Mouse (Mus musculus): ENCODE results near the gene Slc13a2. TPM values are rescaled to one million over a fixed set of nuclear protein-coding genes. Genes with fewer than 3 reads are reported as not detected.

Slc13a2 gene
- polyA plus RNA-seq, 1 experiment from 2014 or later = not detected

GRCm38 (mm10) chr11:78360125-78360788, 61.8 kb downstream of the Slc13a2 start:
- Histone ChIP-seq H3K4me3 (ENCODE audit: low read depth, low read length) (peak overlapping the region; percentile 21), H3K36me3 (ENCODE audit: control insufficient read depth, insufficient read depth, low read length) (no peaks in the 10 kb centered on the region), H3K27me3 (ENCODE audit: control insufficient read depth, insufficient read depth, low read length) (no peaks in the 10 kb centered on the region), H3K4me1 (replicated peaks; ENCODE audit: control insufficient read depth, insufficient read depth, low read length) (no peaks in the 10 kb centered on the region), H3K9ac (ENCODE audit: low read depth, low read length) (no peak overlapping the region), H3K27ac (ENCODE audit: low read depth, low read length) (no peak overlapping the region), H3K9me3 (ENCODE audit: control insufficient read depth, low read length) (no peaks in the 10 kb centered on the region), H3K4me2 (replicated peaks; ENCODE audit: low read depth, low read length) (peak overlapping the region; percentile 34; the same call in 1 of the 2 replicates)
- DNase-seq (ENCODE audit: low spot score) (peak; percentile 85), ATAC-seq (ENCODE audit: low FRiP score) (peak; percentile 68; the same call in 1 of the 2 replicates)
- WGBS = 15% methylated on average over 13 of the region's 13 CpGs

GRCm38 (mm10) chr11:78358330-78359007, 63.5 kb downstream of the Slc13a2 start:
- Histone ChIP-seq H3K4me3 (ENCODE audit: low read depth, low read length) (no peak overlapping the region), H3K9me3 (ENCODE audit: control insufficient read depth, low read length) (no peaks in the 10 kb centered on the region), H3K4me1 (replicated peaks; ENCODE audit: control insufficient read depth, insufficient read depth, low read length) (no peaks in the 10 kb centered on the region), H3K36me3 (ENCODE audit: control insufficient read depth, insufficient read depth, low read length) (no peaks in the 10 kb centered on the region), H3K27ac (ENCODE audit: low read depth, low read length) (no peak overlapping the region), H3K4me2 (replicated peaks; ENCODE audit: low read depth, low read length) (no peak overlapping the region), H3K9ac (ENCODE audit: low read depth, low read length) (no peak overlapping the region), H3K27me3 (ENCODE audit: control insufficient read depth, insufficient read depth, low read length) (no peaks in the 10 kb centered on the region)
- DNase-seq (ENCODE audit: low spot score) (peak; percentile 62), ATAC-seq (ENCODE audit: low FRiP score) (no peak)
- 13% methylated on average over 22 of the region's 22 CpGs for WGBS

- Histone ChIP-seq H3K4me1 (replicated peaks; ENCODE audit: control insufficient read depth, insufficient read depth, low read length) (no peaks in the 10 kb centered on the region), H3K9me3 (ENCODE audit: control insufficient read depth, low read length) (no peaks in the 10 kb centered on the region), H3K4me3 (ENCODE audit: low read depth, low read length) (no peak overlapping the region), H3K36me3 (ENCODE audit: control insufficient read depth, insufficient read depth, low read length) (no peaks in the 10 kb centered on the region), H3K27ac (ENCODE audit: low read depth, low read length) (no peak overlapping the region), H3K27me3 (ENCODE audit: control insufficient read depth, insufficient read depth, low read length) (no peaks in the 10 kb centered on the region), H3K4me2 (replicated peaks; ENCODE audit: low read depth, low read length) (no peak overlapping the region), H3K9ac (ENCODE audit: low read depth, low read length) (no peak overlapping the region)
- peak; percentile 88 for DNase-seq (ENCODE audit: low spot score)
- 32% methylated on average over 4 of the region's 4 CpGs for WGBS
- ATAC-seq (ENCODE audit: low FRiP score) = no peak
These were observed 66.4 kb downstream of the Slc13a2 start for GRCm38 (mm10) chr11:78355471-78356238.

GRCm38 (mm10) chr11:78354905-78355304, 67.1 kb downstream of the Slc13a2 start:
- Histone ChIP-seq H3K9ac (ENCODE audit: low read depth, low read length) (no peak overlapping the region), H3K27me3 (ENCODE audit: control insufficient read depth, insufficient read depth, low read length) (no peaks in the 10 kb centered on the region), H3K9me3 (ENCODE audit: control insufficient read depth, low read length) (no peaks in the 10 kb centered on the region), H3K36me3 (ENCODE audit: control insufficient read depth, insufficient read depth, low read length) (no peaks in the 10 kb centered on the region), H3K4me2 (replicated peaks; ENCODE audit: low read depth, low read length) (no peak overlapping the region), H3K27ac (ENCODE audit: low read depth, low read length) (no peak overlapping the region), H3K4me1 (replicated peaks; ENCODE audit: control insufficient read depth, insufficient read depth, low read length) (no peaks in the 10 kb centered on the region), H3K4me3 (ENCODE audit: low read depth, low read length) (no peak overlapping the region)
- no peak for ATAC-seq (ENCODE audit: low FRiP score)
- 88% methylated on average over 6 of the region's 6 CpGs for WGBS
- DNase-seq (ENCODE audit: low spot score) = no peak

GRCm38 (mm10) chr11:78353081-78353480, 68.9 kb downstream of the Slc13a2 start:
- Histone ChIP-seq H3K36me3 (ENCODE audit: control insufficient read depth, insufficient read depth, low read length) (no peaks in the 10 kb centered on the region), H3K4me1 (replicated peaks; ENCODE audit: control insufficient read depth, insufficient read depth, low read length) (no peaks in the 10 kb centered on the region), H3K4me3 (ENCODE audit: low read depth, low read length) (no peak overlapping the region), H3K4me2 (replicated peaks; ENCODE audit: low read depth, low read length) (no peak overlapping the region), H3K27ac (ENCODE audit: low read depth, low read length) (no peak overlapping the region), H3K9me3 (ENCODE audit: control insufficient read depth, low read length) (no peaks in the 10 kb centered on the region), H3K9ac (ENCODE audit: low read depth, low read length) (no peak overlapping the region), H3K27me3 (ENCODE audit: control insufficient read depth, insufficient read depth, low read length) (no peaks in the 10 kb centered on the region)
- DNase-seq (ENCODE audit: low spot score) (no peak), ATAC-seq (ENCODE audit: low FRiP score) (no peak)
- WGBS = 91% methylated on average over 1 of the region's 1 CpGs

GRCm38 (mm10) chr11:78349441-78350358, 72.3 kb downstream of the Slc13a2 start:
- H3K4me3 ChIP-seq (ENCODE audit: low read depth, low read length) = no peak overlapping the region
- H3K36me3 ChIP-seq (ENCODE audit: control insufficient read depth, insufficient read depth, low read length) = no peaks in the 10 kb centered on the region
- no peak overlapping the region for H3K27ac ChIP-seq (ENCODE audit: low read depth, low read length)
- no peaks in the 10 kb centered on the region for H3K9me3 ChIP-seq (ENCODE audit: control insufficient read depth, low read length)
- no peaks in the 10 kb centered on the region for H3K27me3 ChIP-seq (ENCODE audit: control insufficient read depth, insufficient read depth, low read length)
- 86% methylated on average over 4 of the region's 4 CpGs for WGBS
- no peak overlapping the region for H3K9ac ChIP-seq (ENCODE audit: low read depth, low read length)
- no peak overlapping the region for H3K4me2 ChIP-seq (replicated peaks; ENCODE audit: low read depth, low read length)
- no peak for DNase-seq (ENCODE audit: low spot score)
- peaks cover 3% of the 10 kb centered on the region; the same call in 1 of the 2 replicates for H3K4me1 ChIP-seq (replicated peaks; ENCODE audit: control insufficient read depth, insufficient read depth, low read length)
- ATAC-seq (ENCODE audit: low FRiP score) = no peak

- WGBS = 31% methylated on average over 7 of the region's 7 CpGs
- H3K9ac ChIP-seq (ENCODE audit: low read depth, low read length) = no peak overlapping the region
- H3K9me3 ChIP-seq (ENCODE audit: control insufficient read depth, low read length) = no peaks in the 10 kb centered on the region
- no peaks in the 10 kb centered on the region for H3K36me3 ChIP-seq (ENCODE audit: control insufficient read depth, insufficient read depth, low read length)
- DNase-seq (ENCODE audit: low spot score) (no peak), ATAC-seq (ENCODE audit: low FRiP score) (no peak)
- H3K4me1 ChIP-seq (replicated peaks; ENCODE audit: control insufficient read depth, insufficient read depth, low read length) = peaks cover 4% of the 10 kb centered on the region; the same call in 1 of the 2 replicates
- no peak overlapping the region for H3K4me3 ChIP-seq (ENCODE audit: low read depth, low read length)
- no peaks in the 10 kb centered on the region for H3K27me3 ChIP-seq (ENCODE audit: control insufficient read depth, insufficient read depth, low read length)
- H3K27ac ChIP-seq (ENCODE audit: low read depth, low read length) = no peak overlapping the region
- H3K4me2 ChIP-seq (replicated peaks; ENCODE audit: low read depth, low read length) = no peak overlapping the region
These were observed 73.5 kb downstream of the Slc13a2 start for GRCm38 (mm10) chr11:78348474-78348873.

GRCm38 (mm10) chr11:78347908-78348307, 74.1 kb downstream of the Slc13a2 start:
- peaks cover 4% of the 10 kb centered on the region; the same call in 1 of the 2 replicates for H3K4me1 ChIP-seq (replicated peaks; ENCODE audit: control insufficient read depth, insufficient read depth, low read length)
- ATAC-seq (ENCODE audit: low FRiP score) = no peak
- H3K4me2 ChIP-seq (replicated peaks; ENCODE audit: low read depth, low read length) = no peak overlapping the region
- no peaks in the 10 kb centered on the region for H3K36me3 ChIP-seq (ENCODE audit: control insufficient read depth, insufficient read depth, low read length)
- H3K4me3 ChIP-seq (ENCODE audit: low read depth, low read length) = no peak overlapping the region
- no peaks in the 10 kb centered on the region for H3K27me3 ChIP-seq (ENCODE audit: control insufficient read depth, insufficient read depth, low read length)
- 69% methylated on average over 9 of the region's 9 CpGs for WGBS
- DNase-seq (ENCODE audit: low spot score) = no peak
- H3K9ac ChIP-seq (ENCODE audit: low read depth, low read length) = no peak overlapping the region
- no peak overlapping the region for H3K27ac ChIP-seq (ENCODE audit: low read depth, low read length)
- no peaks in the 10 kb centered on the region for H3K9me3 ChIP-seq (ENCODE audit: control insufficient read depth, low read length)
